In genomic region chr11:35387826-35388225, GRCm38 (mm10) we compare ENCODE assay signal across 20 mouse cellular contexts.
DNase-seq lines count a peak whose midpoint lies in the region; ATAC-seq and TF ChIP-seq lines count a peak whose summit lies in the region.
"Had no signal": no experiment of that assay in that cellular context is flagged by ENCODE, and none has a peak within 500 bp of the region (broad histone marks: within the 10 kb centered on the region; RNA-seq: fewer than 3 reads in every experiment).

No protein-coding gene starts in this region.

- peaks cover 3% of the 10 kb centered on the region; the same call in 1 of the 2 replicates for H3K27me3 ChIP-seq in kidney, embryonic 15.5 days
- no peaks in the 10 kb centered on the region for H3K27me3 ChIP-seq in stomach, embryonic 14.5 days (ENCODE audit: control insufficient read depth, insufficient read depth, low read length)
- no peaks in the 10 kb centered on the region for H3K27me3 ChIP-seq in stomach, postnatal 0 days (ENCODE audit: control insufficient read depth, insufficient read depth, low read length)
- H3K27me3 ChIP-seq in limb, embryonic 10.5 days (ENCODE audit: low read depth, poor library complexity, severe bottlenecking) = no peaks in the 10 kb centered on the region
- H3K27me3 ChIP-seq in midbrain, embryonic 10.5 days (ENCODE audit: low read depth, poor library complexity, severe bottlenecking) = peaks cover 18% of the 10 kb centered on the region
- peaks cover 15% of the 10 kb centered on the region for H3K27me3 ChIP-seq in midbrain, embryonic 14.5 days (ENCODE audit: control insufficient read depth, insufficient read depth, low read length)
- H3K27me3 ChIP-seq: liver, embryonic 15.5 days; stomach, embryonic 15.5 days had no signal

- no peak for ATAC-seq in kidney, embryonic 15.5 days (replicated peaks; ENCODE audit: low FRiP score)
- ATAC-seq in stomach, embryonic 14.5 days (ENCODE audit: insufficient number of reproducible peaks, insufficient read depth, low FRiP score, low read depth) = no peak
- no peak for ATAC-seq in stomach, postnatal 0 days (ENCODE audit: low FRiP score, low TSS enrichment)
- ATAC-seq in midbrain, embryonic 14.5 days (ENCODE audit: low FRiP score, low TSS enrichment) = no peak
- ATAC-seq: forebrain, embryonic 16.5 days; inflammation-experienced regulatory T-cells, adult 6 months had no signal

- DNase-seq in kidney, adult 18-20 months = no peak
- no peak for DNase-seq in stomach, postnatal 0 days (ENCODE audit: low spot score)
- DNase-seq in limb, embryonic 10.5 days (ENCODE audit: low spot score) = no peak
- no peak for DNase-seq in midbrain, embryonic 10.5 days (ENCODE audit: low spot score)
- no peak for DNase-seq in midbrain, embryonic 14.5 days
- no peak for DNase-seq in liver
- DNase-seq: adrenal gland, postnatal 36 days; B cell, adult 2 months; cerebellum, adult 2 months; heart, adult 11 months; lung, postnatal 36 days had no signal

- no peaks in the 10 kb centered on the region for H3K9me3 ChIP-seq in kidney, embryonic 15.5 days (replicated peaks)
- no peaks in the 10 kb centered on the region for H3K9me3 ChIP-seq in stomach, embryonic 14.5 days (ENCODE audit: control insufficient read depth, low read depth, low read length)
- H3K9me3 ChIP-seq in stomach, postnatal 0 days (ENCODE audit: control insufficient read depth, low read length) = no peaks in the 10 kb centered on the region
- H3K9me3 ChIP-seq in limb, embryonic 10.5 days (replicated peaks) = no peaks in the 10 kb centered on the region
- H3K9me3 ChIP-seq in midbrain, embryonic 10.5 days (replicated peaks) = no peaks in the 10 kb centered on the region
- H3K9me3 ChIP-seq in midbrain, embryonic 14.5 days (ENCODE audit: control insufficient read depth, low read length) = no peaks in the 10 kb centered on the region
- H3K9me3 ChIP-seq: liver, embryonic 15.5 days; stomach, embryonic 15.5 days had no signal

- peaks cover 40% of the 10 kb centered on the region for H3K4me1 ChIP-seq in kidney, embryonic 15.5 days
- peaks cover 6% of the 10 kb centered on the region; the same call in 1 of the 2 replicates for H3K4me1 ChIP-seq in stomach, embryonic 14.5 days (ENCODE audit: control insufficient read depth, insufficient read depth, low read length)
- no peaks in the 10 kb centered on the region for H3K4me1 ChIP-seq in stomach, postnatal 0 days (replicated peaks; ENCODE audit: control insufficient read depth, insufficient read depth)
- H3K4me1 ChIP-seq in limb, embryonic 10.5 days = peaks cover 96% of the 10 kb centered on the region
- peaks cover 9% of the 10 kb centered on the region for H3K4me1 ChIP-seq in midbrain, embryonic 10.5 days
- no peaks in the 10 kb centered on the region for H3K4me1 ChIP-seq in midbrain, embryonic 14.5 days (ENCODE audit: control insufficient read depth, insufficient read depth, low read length)
- H3K4me1 ChIP-seq: liver, embryonic 15.5 days had no signal

- no peaks in the 10 kb centered on the region for H3K36me3 ChIP-seq in kidney, embryonic 15.5 days
- H3K36me3 ChIP-seq in stomach, embryonic 14.5 days (ENCODE audit: control insufficient read depth, insufficient read depth, low read length) = no peaks in the 10 kb centered on the region
- no peaks in the 10 kb centered on the region for H3K36me3 ChIP-seq in stomach, postnatal 0 days (ENCODE audit: control insufficient read depth, insufficient read depth, low read length)
- no peaks in the 10 kb centered on the region for H3K36me3 ChIP-seq in limb, embryonic 10.5 days
- H3K36me3 ChIP-seq in midbrain, embryonic 10.5 days = no peaks in the 10 kb centered on the region
- no peaks in the 10 kb centered on the region for H3K36me3 ChIP-seq in midbrain, embryonic 14.5 days (ENCODE audit: control insufficient read depth, insufficient read depth, low read length)
- H3K36me3 ChIP-seq: liver, embryonic 15.5 days; stomach, embryonic 15.5 days had no signal

- no peak overlapping the region for H3K27ac ChIP-seq in kidney, embryonic 15.5 days
- no peak overlapping the region for H3K27ac ChIP-seq in stomach, embryonic 14.5 days (ENCODE audit: low read length)
- no peak overlapping the region for H3K27ac ChIP-seq in stomach, postnatal 0 days (replicated peaks)
- H3K27ac ChIP-seq in limb, embryonic 10.5 days = peak overlapping the region; percentile 85
- H3K27ac ChIP-seq in midbrain, embryonic 10.5 days (replicated peaks) = no peak overlapping the region
- H3K27ac ChIP-seq in midbrain, embryonic 14.5 days (replicated peaks; ENCODE audit: low read depth, low read length) = no peak overlapping the region
- H3K27ac ChIP-seq: liver, embryonic 15.5 days; stomach, embryonic 15.5 days had no signal

- no peak overlapping the region for H3K4me3 ChIP-seq in kidney, embryonic 15.5 days (replicated peaks)
- no peak overlapping the region for H3K4me3 ChIP-seq in stomach, embryonic 14.5 days (ENCODE audit: low read depth, low read length)
- H3K4me3 ChIP-seq in stomach, postnatal 0 days (ENCODE audit: low read depth, low read length) = no peak overlapping the region
- H3K4me3 ChIP-seq in limb, embryonic 10.5 days = peak overlapping the region; percentile 28; the same call in 1 of the 2 replicates
- H3K4me3 ChIP-seq in midbrain, embryonic 10.5 days = no peak overlapping the region
- H3K4me3 ChIP-seq in midbrain, embryonic 14.5 days (replicated peaks; ENCODE audit: low read depth, low read length) = no peak overlapping the region
- H3K4me3 ChIP-seq: erythroblast, embryonic 14.5 days; liver, embryonic 15.5 days; myocyte; stomach, embryonic 15.5 days had no signal

- no peak overlapping the region for H3K9ac ChIP-seq in kidney, embryonic 15.5 days
- H3K9ac ChIP-seq in stomach, embryonic 14.5 days (replicated peaks; ENCODE audit: low read depth, low read length) = no peak overlapping the region
- H3K9ac ChIP-seq in stomach, postnatal 0 days (ENCODE audit: low read length) = no peak overlapping the region
- H3K9ac ChIP-seq in midbrain, embryonic 14.5 days (replicated peaks; ENCODE audit: low read length) = no peak overlapping the region
- H3K9ac ChIP-seq: liver, embryonic 15.5 days; stomach, embryonic 15.5 days had no signal

- TF ChIP-seq CTCF in stomach, postnatal 0 days (IDR thresholded peaks at IDR 0.05; ENCODE audit: low read depth) = no peak

- peak overlapping the region; percentile 30 for H3K4me2 ChIP-seq in kidney, embryonic 15.5 days
- H3K4me2 ChIP-seq in stomach, embryonic 14.5 days (replicated peaks; ENCODE audit: low read depth, low read length) = 0 out of 2 replicates have a peak overlapping the region, but pooled peaks have one; percentile 1
- H3K4me2 ChIP-seq in stomach, postnatal 0 days (replicated peaks; ENCODE audit: low read depth) = no peak overlapping the region
- no peak overlapping the region for H3K4me2 ChIP-seq in midbrain, embryonic 14.5 days (ENCODE audit: low read length)
- H3K4me2 ChIP-seq: liver, embryonic 15.5 days; midbrain, embryonic 11.5 days; stomach, embryonic 15.5 days had no signal

- TF ChIP-seq EP300 in stomach, postnatal 0 days (optimal IDR thresholded peaks at IDR 0.05) = no peak

- WGBS in kidney, embryonic 15.5 days = 34% methylated on average over 10 of the region's 10 CpGs
- 47% methylated on average over 10 of the region's 10 CpGs for WGBS in stomach, embryonic 14.5 days
- 65% methylated on average over 10 of the region's 10 CpGs for WGBS in stomach, postnatal 0 days
- 28% methylated on average over 10 of the region's 10 CpGs for WGBS in limb, embryonic 10.5 days
- 84% methylated on average over 10 of the region's 10 CpGs for WGBS in midbrain, embryonic 10.5 days
- WGBS in midbrain, embryonic 14.5 days = 83% methylated on average over 10 of the region's 10 CpGs

Comparison
In these comparisons a context has a peak if more than half of its experiments do, and no peak if none do; other contexts are left out.
1. H3K4me2 ChIP-seq: peak in kidney, embryonic 15.5 days (single experiment) and stomach, embryonic 14.5 days (single experiment); none in stomach, postnatal 0 days (single experiment) and midbrain, embryonic 14.5 days (single experiment).